Mouse (Mus musculus) CH12.LX (cell line): ENCODE measurements around the gene Irak4. TPM values are rescaled to one million over a fixed set of nuclear protein-coding genes. Genes with fewer than 3 reads are reported as not detected.

Source experiments
- DNase-seq: peaks from one replicate; pipeline ENCODE4 v3.0.0-alpha.2; 2013; ENCODE audit errors: extremely low read depth
- H3K27ac ChIP-seq: 2 replicates; pipeline ENCODE4 v1.5.1; 2012; ENCODE audit warnings: low read depth, mild to moderate bottlenecking, control low read depth, moderate library complexity; ENCODE audit not compliant: insufficient read depth
- H3K27me3 ChIP-seq: replicated peaks from 2 replicates; pipeline ENCODE3; 2012; ENCODE audit warnings: inconsistent platforms
- H3K36me3 ChIP-seq, 2 experiments: replicated peaks in 1 of 2; 2 replicates each; pipeline versions ENCODE3 to v1.6.1; 2012; ENCODE audit warnings: inconsistent platforms in 1 of 2, low read length in 1 of 2, mild to moderate bottlenecking in 1 of 2, mixed read lengths in 1 of 2, moderate library complexity in 1 of 2; ENCODE audit not compliant: control insufficient read depth in 1 of 2, insufficient read depth in 1 of 2
- H3K4me1 ChIP-seq, 2 experiments: 2 replicates each; pipeline ENCODE4 v1.6.1; 2012; ENCODE audit warnings: inconsistent platforms in 1 of 2, moderate library complexity in 1 of 2; ENCODE audit not compliant: insufficient read depth in 2 of 2, control insufficient read depth in 1 of 2
- H3K4me2 ChIP-seq: 2 replicates; pipeline ENCODE4 v1.6.1; 2012; ENCODE audit warnings: low read depth, mild to moderate bottlenecking, control low read depth; ENCODE audit not compliant: poor library complexity, insufficient read depth, severe bottlenecking
- H3K4me3 ChIP-seq, 3 experiments: fragments of 150-350 bp in 1 of 3; sonication (generic) in 1 of 3; replicated peaks in 1 of 3; 2 replicates each; pipeline versions ENCODE3 to v1.5.1; 2011 to 2012; ENCODE audit warnings: low read depth in 2 of 3, low read length in 2 of 3, mild to moderate bottlenecking in 2 of 3, moderate library complexity in 2 of 3, control low read depth in 1 of 3, improper control_type of control experiment in 1 of 3, inconsistent platforms in 1 of 3, mixed read lengths in 1 of 3; ENCODE audit not compliant: poor library complexity in 1 of 3
- H3K79me2 ChIP-seq: replicated peaks from 2 replicates; pipeline ENCODE4 v1.6.1; 2012; ENCODE audit warnings: mild to moderate bottlenecking, moderate library complexity; ENCODE audit not compliant: control insufficient read depth, poor library complexity, insufficient read depth, severe bottlenecking; ENCODE audit errors: extremely low read depth
- H3K9ac ChIP-seq: 2 replicates; pipeline ENCODE4 v1.6.1; 2012; ENCODE audit warnings: low read depth, mild to moderate bottlenecking, control low read depth, moderate library complexity; ENCODE audit not compliant: insufficient read depth
- H3K9me3 ChIP-seq: replicated peaks from 2 replicates; pipeline ENCODE3; 2012; ENCODE audit warnings: low read length, inconsistent platforms, mixed read lengths
- BHLHE40 ChIP-seq: IDR thresholded peaks from 2 replicates; pipeline ENCODE4 v1.6.1; 2011; ENCODE audit warnings: mild to moderate bottlenecking, low read depth, low read length, improper control_type of control experiment
- CHD1 ChIP-seq: IDR thresholded peaks from 2 replicates; pipeline ENCODE4 v1.6.1; 2012; ENCODE audit warnings: low read depth, low read length, improper control_type of control experiment, inconsistent platforms
- CTCF ChIP-seq, 2 experiments: IDR thresholded peaks in 1 of 2; conservative IDR thresholded peaks in 1 of 2; 2 replicates each; pipeline ENCODE4 v1.5.1; 2011 to 2012; ENCODE audit warnings: low read depth in 2 of 2, low read length in 2 of 2, improper control_type of control experiment in 1 of 2, inconsistent platforms in 1 of 2, mild to moderate bottlenecking in 1 of 2, moderate library complexity in 1 of 2
- ELF1 ChIP-seq: IDR thresholded peaks from 2 replicates; pipeline ENCODE4 v1.6.1; 2014; ENCODE audit warnings: low read depth, mild to moderate bottlenecking, inconsistent platforms, low read length, improper control_type of control experiment
- EP300 ChIP-seq: IDR thresholded peaks from 2 replicates; pipeline ENCODE4 v1.6.1; 2011; ENCODE audit warnings: low read length, improper control_type of control experiment
- HCFC1 ChIP-seq: IDR thresholded peaks from 2 replicates; pipeline ENCODE4 v1.6.1; 2012; ENCODE audit warnings: low read depth, mild to moderate bottlenecking, inconsistent platforms, low read length, improper control_type of control experiment
- MEF2A ChIP-seq: IDR thresholded peaks from 2 replicates; pipeline ENCODE4 v1.6.1; 2014; ENCODE audit warnings: low read depth, mild to moderate bottlenecking, inconsistent platforms, low read length, improper control_type of control experiment, borderline replicate concordance
- MXI1 ChIP-seq: IDR thresholded peaks from 2 replicates; pipeline ENCODE4 v1.6.1; 2011; ENCODE audit warnings: mild to moderate bottlenecking, low read depth, low read length, improper control_type of control experiment
- NELFE ChIP-seq: IDR thresholded peaks from 2 replicates; pipeline ENCODE4 v1.6.1; 2011; ENCODE audit warnings: low read depth, low read length, improper control_type of control experiment
- NRF1 ChIP-seq: IDR thresholded peaks from 2 replicates; pipeline ENCODE4 v1.6.1; 2014; ENCODE audit warnings: low read depth, mild to moderate bottlenecking, inconsistent platforms, low read length, improper control_type of control experiment, moderate library complexity
- POLR2A ChIP-seq: IDR thresholded peaks from 2 replicates; pipeline ENCODE4 v1.6.1; 2011; ENCODE audit warnings: low read depth, mild to moderate bottlenecking, improper control_type of control experiment, low read length
- SIN3A ChIP-seq: IDR thresholded peaks from 2 replicates; pipeline ENCODE4 v1.6.1; 2012; ENCODE audit warnings: low read length, improper control_type of control experiment, inconsistent platforms
- TBP ChIP-seq: conservative IDR thresholded peaks from 2 replicates; pipeline ENCODE4 v1.6.1; 2011; ENCODE audit warnings: low read depth, low read length, improper control_type of control experiment
- TCF12 ChIP-seq: IDR thresholded peaks from 2 replicates; pipeline ENCODE4 v1.6.1; 2014; ENCODE audit warnings: low read depth, mild to moderate bottlenecking, inconsistent platforms, low read length, improper control_type of control experiment
- UBTF ChIP-seq: IDR thresholded peaks from 2 replicates; pipeline ENCODE4 v1.6.1; 2012; ENCODE audit warnings: low read depth, mild to moderate bottlenecking, inconsistent platforms, low read length, improper control_type of control experiment, moderate library complexity
- USF1 ChIP-seq: IDR thresholded peaks from 2 replicates; pipeline ENCODE4 v1.6.1; 2014; ENCODE audit warnings: low read depth, mild to moderate bottlenecking, inconsistent platforms, low read length, improper control_type of control experiment
- ZKSCAN1 ChIP-seq: IDR thresholded peaks from 2 replicates; pipeline ENCODE4 v1.6.1; 2012; ENCODE audit warnings: low read depth, inconsistent platforms, low read length, improper control_type of control experiment, borderline replicate concordance
- ZMIZ1 ChIP-seq: IDR thresholded peaks from 2 replicates; pipeline ENCODE4 v1.6.1; 2012; ENCODE audit warnings: low read depth, mild to moderate bottlenecking, inconsistent platforms, low read length, improper control_type of control experiment
- dilution Hi-C: fragments of 300-500 bp; cut with MboI; formaldehyde crosslinking; loops from 2 replicates; pipeline ENCODE4 v1.14.3; 2020; ENCODE audit warnings: low sequenced_read_pairs; ENCODE audit not compliant: extremely low pct_unique_long_range_greater_than_20kb, extremely low pct_ligation_motif_present
- in situ Hi-C: fragments of 300-500 bp; cut with MboI; formaldehyde crosslinking; loops from 3 replicates; pipeline ENCODE4 v1.14.3; 2019; ENCODE audit warnings: low sequenced_read_pairs, low pct_ligation_motif_present, low pct_unique_long_range_greater_than_20kb, mixed read lengths
- polyA plus RNA-seq: library from polyadenylated mRNA; unstranded; fragments of >175 nt; gene quantifications from 2 replicates; pipeline ENCODE4 v1.2.1, GENCODE M21; 2012; ENCODE audit warnings: low read depth; ENCODE audit not compliant: insufficient read length
- total RNA-seq, 2 experiments: library from RNA; depleted of rRNA; stranded (reverse); fragments of 300-350 nt in 1 of 2; fragments of >200 nt in 1 of 2; gene quantifications; 2 replicates each; pipeline ENCODE4 v1.2.3; 2012 to 2014

Irak4 gene
- 11.9 and 15.3 TPM in 2 replicates for total RNA-seq (2012; rRNA removed)
- total RNA-seq (2014; rRNA removed), result 7.6 and 7.7 TPM in 2 replicates
- polyA plus RNA-seq, result 11.6 and 14.4 TPM in 2 replicates

- H3K9ac ChIP-seq, result peak within 1 kb of the TSS; percentile 64
- 0 out of 2 replicates have a peak, but pooled peaks have one; percentile 55 for TF ChIP-seq UBTF
- TF ChIP-seq HCFC1, result peak; percentile 51; the same call in 1 of the 2 replicates
- TF ChIP-seq NRF1, result peak; percentile 92
- peak; percentile 93 for TF ChIP-seq NELFE
- peak; percentile 56; the same call in 1 of the 2 replicates for TF ChIP-seq TCF12
- TF ChIP-seq SIN3A, result peak; percentile 53; the same call in 1 of the 2 replicates
- TF ChIP-seq ELF1, result peak; percentile 86
- TF ChIP-seq USF1, result no peak
- TF ChIP-seq ZKSCAN1, result no peak
- 0 out of 2 replicates have a peak, but pooled peaks have one; percentile 29 for TF ChIP-seq TBP
- peak; percentile 7; the same call in 1 of the 2 replicates for TF ChIP-seq MXI1
- TF ChIP-seq CHD1, result no peak
- peak; percentile 82 for TF ChIP-seq POLR2A
- TF ChIP-seq MEF2A, result peak; percentile 13; the same call in 1 of the 2 replicates
- TF ChIP-seq ZMIZ1, result peak; percentile 77
- no peak for TF ChIP-seq EP300
- dilution Hi-C loops (no loop called here), in situ Hi-C loops (loop anchor here (10.0 to 25.0 kb wide), 4 partner anchors 51 to 1006 kb away; no protein-coding TSS in a partner anchor)
- H3K36me3 ChIP-seq, result peaks cover under 1 to 34% of the 10 kb centered on the region in 2 experiments
- no peaks in the 10 kb centered on the region for H3K9me3 ChIP-seq
- peaks cover 7 to 42% of the 10 kb centered on the region in 2 experiments; a peak in 3 of 4 replicates for H3K4me1 ChIP-seq
- H3K27ac ChIP-seq, result peak within 1 kb of the TSS; percentile 34; the same call in 1 of the 2 replicates
- peak within 1 kb of the TSS; percentile 99 for H3K4me2 ChIP-seq
- H3K4me3 ChIP-seq, result peak within 1 kb of the TSS; percentile 79 to 98 (median 87)
- H3K79me2 ChIP-seq, result no peaks in the 10 kb centered on the region
- DNase-seq, result peak; percentile 97
- H3K27me3 ChIP-seq, result no peaks in the 10 kb centered on the region
Observed at GRCm38 (mm10) chr15:94543409-94544051, at the start of gene Irak4, which contains the start of gene Pus7l. Irak4 (plus strand) TSS chr15:94543643. Pus7l (minus strand) TSS chr15:94543547.

- Histone ChIP-seq H3K9me3 (peaks cover 5% of the 10 kb centered on the region), H3K79me2 (no peaks in the 10 kb centered on the region), H3K27me3 (no peaks in the 10 kb centered on the region), H3K4me1 (no peaks in the 10 kb centered on the region), H3K36me3 (no peaks in the 10 kb centered on the region), H3K27ac (no peak overlapping the region), H3K4me2 (no peak overlapping the region), H3K4me3 (no peak overlapping the region), H3K9ac (no peak overlapping the region)
- TF ChIP-seq CTCF (conservative IDR thresholded peaks at IDR 0.05 in 1 of 2, IDR thresholded peaks at IDR 0.05 in 1 of 2; ENCODE audit: low read depth in 2 of 2, low read length in 2 of 2), result peak; percentile 14 to 30; a peak in 1 of 4 replicates
- TF ChIP-seq BHLHE40, result no peak
- in situ Hi-C loops, result no loop called here
- dilution Hi-C loops, result no loop called here
- DNase-seq, result no peak
Observed at GRCm38 (mm10) chr15:94494445-94494844, 49.0 kb upstream of the Irak4 start.
